Mouse (Mus musculus) v-Abl transformed pro-B cells (cell line): ENCODE results near the gene Filip1.

ENCODE experiments used
- in situ Hi-C, 2 experiments: fragments of 400-800 bp; cut with MboI; formaldehyde crosslinking; loops; one replicate each; pipeline ENCODE4 v1.15.1; 2025; ENCODE audit not compliant: unreplicated experiment in 2 of 2

Gene Filip1

DNA sequence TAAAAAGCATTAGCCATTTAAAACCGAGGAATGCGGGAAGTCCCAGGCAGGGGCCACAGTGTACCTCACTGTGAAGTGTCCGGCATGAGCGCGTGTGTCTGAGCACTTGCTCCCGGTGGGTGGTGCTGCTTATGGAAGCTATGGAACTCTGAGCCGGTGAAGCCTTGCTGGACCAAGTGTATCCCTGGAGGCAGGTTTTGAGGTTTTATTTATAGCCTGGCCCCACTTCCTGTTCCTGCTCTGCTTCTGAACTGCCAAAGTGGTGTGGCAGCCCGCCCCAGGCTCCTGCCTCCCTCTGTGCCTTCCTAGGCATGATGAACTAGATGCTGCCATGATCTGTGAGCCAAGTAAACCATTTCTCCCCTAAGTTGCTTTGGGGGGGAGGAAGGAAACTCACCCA, 60.7 kb downstream of the Filip1 start:
- in situ Hi-C loops, result no loop called here

DNA sequence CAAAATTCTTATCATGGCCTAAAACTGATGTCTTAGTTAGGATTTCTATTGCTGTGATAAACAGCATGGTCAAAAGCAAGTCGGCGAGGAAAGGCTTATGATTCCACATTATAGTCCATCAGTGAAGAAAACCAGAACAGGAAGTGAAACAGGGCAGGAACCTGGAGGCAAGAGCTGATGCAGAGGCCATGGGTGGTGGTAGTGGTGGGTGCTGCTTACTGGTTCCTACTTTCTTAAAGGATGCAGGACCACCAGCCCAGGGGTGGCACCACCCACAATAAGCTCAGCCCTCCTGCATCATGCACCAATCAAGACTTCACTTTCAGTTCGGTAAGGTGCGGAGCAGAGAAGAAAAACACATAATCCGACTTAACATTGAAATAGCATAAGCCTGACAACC, 61.3 kb downstream of the Filip1 start:
- in situ Hi-C loops, result no loop called here

DNA sequence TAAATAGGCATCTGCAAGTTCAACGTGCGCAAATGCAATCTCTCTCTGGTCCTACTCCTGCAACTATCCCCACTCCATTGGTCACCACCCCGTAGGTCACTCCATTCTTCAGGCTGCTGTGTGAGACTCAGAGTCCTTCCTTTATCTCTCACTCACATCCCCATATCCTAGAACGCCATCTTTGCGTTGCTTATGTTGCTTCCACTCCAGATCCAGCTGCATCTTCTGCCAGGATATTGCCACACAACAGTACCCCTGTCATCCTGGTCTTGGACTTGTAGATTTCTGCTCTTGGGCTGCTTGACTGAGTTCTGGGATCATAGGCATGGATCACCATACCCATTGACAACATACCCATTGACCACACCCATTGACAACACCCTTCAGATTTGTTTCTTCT, 62.0 kb downstream of the Filip1 start:
- in situ Hi-C loops, result no loop called here

DNA sequence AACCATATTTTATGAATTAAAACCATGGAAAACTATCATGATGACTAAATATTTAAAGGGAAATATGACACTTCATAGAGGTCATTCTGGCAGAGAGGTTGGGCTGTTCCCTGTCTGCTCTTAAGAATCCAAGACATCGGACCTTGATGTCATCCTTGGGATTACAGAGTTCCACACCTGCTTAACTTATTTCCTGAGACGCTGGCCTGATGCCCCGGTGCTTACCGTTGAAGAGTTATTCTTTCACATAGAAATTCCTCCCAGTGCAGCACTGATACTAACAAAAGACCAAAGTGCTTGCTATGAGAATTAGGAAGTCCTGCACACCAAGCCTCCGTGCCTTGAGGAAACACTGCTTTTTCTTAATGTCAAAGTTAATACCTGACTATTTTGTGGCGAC, 62.6 kb downstream of the Filip1 start:
- in situ Hi-C loops, result no loop called here

DNA sequence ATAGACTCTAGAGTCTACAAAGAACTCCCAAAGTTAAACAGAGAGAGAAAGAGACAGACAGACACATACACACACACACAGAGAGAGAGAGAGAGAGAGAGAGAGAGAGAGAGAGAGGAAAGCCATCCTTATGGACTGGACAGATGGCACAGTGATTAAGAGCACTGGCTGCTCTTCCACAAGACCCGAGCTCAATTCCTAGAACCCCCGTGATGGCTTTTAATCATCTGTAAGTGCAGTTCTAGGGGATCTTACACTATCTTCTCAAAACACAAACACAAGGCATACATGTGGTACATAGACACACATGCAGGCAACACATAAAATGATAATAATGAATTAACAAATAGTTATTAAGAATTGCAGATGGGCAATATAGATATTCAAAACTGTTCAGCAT, 64.3 kb downstream of the Filip1 start:
- in situ Hi-C loops, result no loop called here

DNA sequence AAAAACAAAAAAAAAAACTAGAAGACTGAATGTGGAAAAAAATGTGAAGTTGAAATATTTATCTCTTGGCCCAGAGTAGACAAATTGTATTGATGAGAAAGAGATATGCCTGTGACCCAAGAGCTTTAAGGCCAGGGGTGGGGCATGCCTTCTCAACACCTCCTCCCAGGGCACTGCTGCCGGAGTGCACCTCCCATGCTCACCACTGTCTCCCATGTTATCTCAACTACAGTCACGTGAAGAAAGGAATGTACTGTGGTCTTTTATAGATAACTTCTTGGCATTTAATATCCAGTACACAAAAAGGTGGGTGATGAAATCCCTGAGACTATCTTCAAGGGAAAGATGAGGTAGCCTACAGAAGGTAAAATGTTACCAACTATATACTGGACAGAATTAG, 64.7 kb downstream of the Filip1 start:
- in situ Hi-C loops, result no loop called here

DNA sequence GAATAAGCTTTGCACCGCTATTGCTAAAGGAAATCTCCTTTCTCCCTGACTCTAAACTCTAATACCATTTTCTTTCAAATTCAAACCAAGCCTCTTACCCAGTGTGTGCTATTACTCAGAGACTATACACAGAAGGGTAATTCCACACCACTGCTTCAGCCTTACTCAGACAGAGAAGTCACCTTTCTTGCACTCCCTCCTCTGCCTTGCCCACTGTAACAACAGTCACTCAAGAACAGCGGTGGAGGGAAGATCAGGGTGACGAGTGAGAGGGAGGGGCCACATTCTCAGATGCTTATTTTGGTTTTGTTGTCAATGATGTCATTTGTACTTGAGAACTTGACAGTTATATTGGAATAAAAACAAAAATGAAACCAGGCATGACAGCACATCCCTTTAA, 65.2 kb downstream of the Filip1 start:
- in situ Hi-C loops, result no loop called here

DNA sequence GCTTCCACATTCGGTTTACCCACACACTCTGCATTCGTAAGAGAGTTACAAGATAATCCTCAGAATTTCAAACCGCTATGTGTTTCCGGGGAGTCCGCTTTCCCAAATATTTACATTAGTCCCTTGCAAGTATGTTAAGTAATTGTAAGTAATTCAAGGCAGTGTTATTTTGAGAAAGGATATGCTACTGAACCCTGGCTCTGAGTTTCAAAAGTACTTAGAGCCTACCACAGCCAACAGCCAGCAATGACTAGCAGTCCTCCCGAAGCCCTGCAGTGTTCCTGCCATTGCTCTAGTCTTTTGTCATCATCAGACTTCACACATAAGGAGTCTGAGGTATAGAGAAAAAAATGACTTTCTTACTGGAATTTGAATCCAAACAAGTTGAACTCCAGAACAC, 67.8 kb downstream of the Filip1 start:
- in situ Hi-C loops, result no loop called here

DNA sequence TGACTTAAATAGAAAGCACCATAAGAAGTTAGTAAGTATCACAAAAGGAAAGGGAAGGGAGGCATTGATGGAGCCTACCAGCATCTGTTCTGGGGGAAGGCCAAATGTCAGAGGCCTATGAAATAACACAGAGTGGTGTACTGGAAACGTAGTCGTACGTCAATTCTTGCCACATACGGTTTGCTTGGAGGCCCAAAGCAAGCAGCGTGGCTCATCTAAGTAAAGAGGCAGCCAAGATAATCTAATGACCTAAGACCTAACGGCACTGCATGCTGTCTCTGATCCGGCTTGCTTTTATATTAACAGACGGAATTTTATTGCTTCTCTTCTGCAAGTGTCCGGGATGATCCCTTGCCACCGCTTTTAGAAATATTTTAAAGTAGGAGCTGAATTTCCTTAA, 68.7 kb downstream of the Filip1 start:
- in situ Hi-C loops, result no loop called here

DNA sequence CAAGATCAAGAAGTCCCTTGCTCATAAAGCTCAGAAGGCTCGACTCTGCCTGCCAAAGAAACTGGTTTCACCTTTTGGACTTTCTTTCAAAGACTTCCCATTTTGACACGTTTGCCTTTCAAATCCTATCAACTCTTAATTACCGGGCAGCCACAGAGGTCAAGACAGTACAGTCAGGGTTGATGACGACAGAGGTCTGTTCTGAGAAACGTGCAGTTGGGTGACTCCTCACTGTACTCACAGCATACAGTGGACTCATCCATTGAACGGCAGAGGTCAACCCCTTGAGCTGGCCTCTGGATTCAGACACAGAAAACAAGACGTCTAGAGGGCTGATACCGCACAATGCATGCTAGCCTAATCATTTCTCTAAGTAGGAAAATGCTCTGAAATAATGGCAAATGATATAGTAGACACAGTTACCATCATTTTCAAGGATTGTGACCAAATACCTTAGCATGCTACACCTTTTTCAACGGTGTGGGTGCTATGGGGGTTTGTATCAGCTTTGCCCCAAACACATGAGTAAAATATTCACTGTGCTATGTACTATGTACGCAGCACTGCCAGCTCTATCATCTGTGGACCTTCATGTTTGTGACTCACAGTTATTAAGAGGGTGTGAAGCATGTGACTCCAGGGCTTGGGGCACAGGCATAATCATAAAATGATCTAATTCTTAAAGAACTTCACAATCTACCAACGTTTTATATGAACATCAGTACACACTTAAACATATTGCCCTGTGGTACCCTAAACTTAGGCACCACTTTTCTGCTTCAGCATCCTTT, 74.0 kb downstream of the Filip1 start:
- in situ Hi-C loops, result no loop called here

DNA sequence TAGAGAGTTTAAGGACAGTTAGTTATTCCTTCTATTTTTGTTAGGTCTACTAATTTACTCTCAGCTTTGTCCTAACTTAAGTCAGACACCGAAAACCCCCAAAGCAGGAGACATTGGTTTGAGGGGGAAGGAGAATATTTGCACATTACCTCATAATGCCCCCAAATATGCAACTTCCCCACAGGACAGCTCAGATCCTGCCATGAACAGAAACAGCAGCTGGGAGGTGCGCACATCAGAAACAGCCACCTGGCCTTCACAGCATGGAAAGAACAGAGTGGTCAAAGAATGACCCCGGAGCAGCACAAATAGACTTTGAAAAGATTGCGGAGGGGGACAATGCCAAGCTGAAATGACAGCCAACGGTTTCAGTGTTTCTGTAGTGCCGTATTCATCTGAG, 75.1 kb downstream of the Filip1 start:
- in situ Hi-C loops, result no loop called here

DNA sequence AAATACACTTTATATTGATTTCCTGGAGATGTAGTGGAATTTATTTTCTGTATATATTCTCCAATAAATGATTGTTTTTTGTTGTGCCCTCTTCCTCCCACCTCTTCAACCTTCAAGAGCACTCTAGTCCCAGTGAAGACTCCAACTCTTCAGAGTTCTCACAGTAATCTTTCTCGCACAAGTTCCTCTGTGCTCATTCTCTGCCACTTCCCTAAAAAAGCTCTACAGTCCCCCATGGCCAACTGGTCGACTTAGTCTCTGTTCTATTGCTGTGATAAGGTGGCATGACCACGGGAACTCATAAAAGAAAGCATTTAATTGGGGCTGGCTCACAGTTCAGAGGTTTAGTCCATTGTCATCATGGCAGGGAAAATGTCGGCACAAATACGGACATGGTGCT, 80.1 kb downstream of the Filip1 start:
- in situ Hi-C loops, result no loop called here

DNA sequence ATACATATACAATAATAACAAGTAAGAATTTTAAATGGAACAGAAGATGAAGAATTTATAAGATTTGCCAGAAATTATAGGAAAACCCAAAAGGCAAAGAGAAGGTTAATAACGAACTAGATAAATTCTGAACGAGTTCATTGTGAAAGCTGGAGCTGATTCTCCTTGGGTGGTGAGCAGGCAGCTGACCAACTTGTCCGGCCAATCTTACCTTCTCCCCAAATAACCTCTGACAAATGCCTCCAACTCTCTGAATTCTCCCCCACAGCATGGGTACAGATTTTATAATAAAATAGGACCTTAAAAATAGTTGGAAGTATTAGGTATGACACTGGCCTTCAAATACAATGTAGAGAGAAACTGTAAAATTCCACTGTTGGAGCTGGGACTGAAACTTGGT, 84.6 kb downstream of the Filip1 start:
- in situ Hi-C loops, result no loop called here

DNA sequence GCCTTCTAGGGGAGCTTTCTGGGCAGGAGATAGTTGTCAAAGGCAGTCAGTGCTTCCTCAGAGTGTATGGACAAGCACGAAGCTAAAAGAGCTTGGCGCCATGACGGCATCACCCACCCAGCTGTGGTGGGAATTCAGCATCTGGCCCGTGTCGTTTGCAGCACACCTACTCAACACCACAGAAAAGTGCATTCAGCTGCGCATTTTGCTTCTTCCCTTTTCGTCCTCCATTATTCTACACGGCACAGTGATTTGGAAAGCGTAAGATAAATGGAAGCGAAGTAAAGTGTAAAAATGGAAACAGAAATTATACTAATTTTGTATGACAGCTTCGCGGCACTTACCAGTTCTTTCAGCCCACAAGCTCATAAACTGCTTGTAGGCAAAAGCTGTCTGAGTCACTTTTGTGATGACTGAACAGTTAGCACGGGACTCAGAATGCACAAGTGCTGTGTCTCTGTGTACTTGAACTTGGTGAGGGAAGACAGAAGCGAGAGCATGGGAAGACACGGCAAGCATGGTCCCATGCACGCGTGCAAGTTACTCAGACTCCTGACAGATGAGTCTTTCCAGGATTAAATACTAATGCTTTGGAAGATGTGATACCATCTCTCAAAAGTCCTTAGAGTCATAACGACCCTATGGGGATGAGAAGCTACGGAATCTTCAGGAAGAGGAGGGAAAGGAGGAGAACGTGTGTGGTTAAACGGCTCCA, 85.3 kb downstream of the Filip1 start:
- in situ Hi-C loops, result no loop called here

DNA sequence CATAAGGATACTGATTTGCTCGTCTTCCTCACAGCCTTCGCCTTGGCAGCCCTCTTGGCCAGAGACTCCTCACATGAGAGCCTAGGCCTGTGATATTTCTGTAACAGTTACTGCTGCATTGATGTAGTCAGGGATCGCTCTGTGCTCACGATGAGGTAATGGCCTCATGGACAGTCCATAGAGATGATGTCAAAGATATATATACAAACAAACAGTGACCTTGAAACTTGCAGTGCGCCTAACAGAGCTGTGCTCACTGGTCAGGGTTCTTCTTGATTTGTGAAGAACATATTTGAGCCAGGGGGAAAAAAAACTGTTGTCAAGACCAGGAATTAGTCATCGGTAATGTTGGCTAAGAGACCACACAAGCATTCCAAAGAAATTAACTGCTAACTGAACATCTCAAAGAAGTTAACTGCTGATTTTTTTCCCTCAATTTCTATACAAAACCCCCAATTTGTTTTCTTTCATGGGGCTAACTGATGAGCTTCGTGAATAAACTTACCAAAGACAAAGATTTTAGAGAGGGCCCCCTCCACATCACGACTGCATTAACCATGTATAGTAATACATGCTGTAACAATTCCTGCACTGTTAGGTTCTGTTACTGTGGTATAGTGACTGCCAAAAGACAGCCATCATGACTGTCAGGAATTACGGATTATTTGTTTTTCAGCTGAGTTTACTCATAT, 86.0 kb downstream of the Filip1 start:
- in situ Hi-C loops, result no loop called here

DNA sequence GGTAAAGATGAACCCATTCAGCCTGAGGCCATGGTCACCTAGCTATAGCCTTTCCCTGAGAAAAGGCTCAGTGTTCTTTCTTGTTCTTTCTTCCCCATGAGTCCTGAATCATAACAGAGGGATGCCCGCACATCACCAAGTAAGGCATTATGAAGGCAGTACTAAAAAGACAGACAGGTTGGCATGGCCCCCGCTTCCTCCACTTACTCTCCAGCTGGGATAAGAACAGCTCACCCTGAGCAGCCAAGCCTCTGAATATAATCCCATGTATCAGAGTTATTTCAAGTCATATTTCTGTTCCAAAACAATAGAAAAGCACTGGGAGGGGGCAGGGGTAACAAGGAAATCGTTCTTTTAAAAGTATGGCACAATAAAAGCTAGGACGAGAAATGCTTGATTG, 86.7 kb downstream of the Filip1 start:
- in situ Hi-C loops, result no loop called here

DNA sequence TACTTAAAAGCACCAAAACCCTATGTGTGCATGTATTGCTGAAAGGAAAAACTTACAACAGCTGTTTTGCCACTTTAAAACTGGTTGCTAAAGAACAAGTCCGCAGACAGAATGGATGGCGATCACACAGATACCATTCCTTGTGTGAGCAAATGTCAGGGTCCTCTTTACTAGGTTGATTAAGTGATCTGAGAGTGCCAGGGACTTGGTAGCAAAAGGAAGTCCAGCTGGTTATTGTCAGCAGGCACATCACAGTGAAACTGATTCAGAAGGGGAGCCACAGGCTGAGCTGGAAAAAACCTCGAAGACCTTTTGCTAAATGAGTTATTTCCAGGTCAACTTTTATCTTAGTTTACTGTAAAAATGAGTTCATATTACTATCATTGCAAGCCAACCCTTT, 89.4 kb downstream of the Filip1 start:
- in situ Hi-C loops, result no loop called here

DNA sequence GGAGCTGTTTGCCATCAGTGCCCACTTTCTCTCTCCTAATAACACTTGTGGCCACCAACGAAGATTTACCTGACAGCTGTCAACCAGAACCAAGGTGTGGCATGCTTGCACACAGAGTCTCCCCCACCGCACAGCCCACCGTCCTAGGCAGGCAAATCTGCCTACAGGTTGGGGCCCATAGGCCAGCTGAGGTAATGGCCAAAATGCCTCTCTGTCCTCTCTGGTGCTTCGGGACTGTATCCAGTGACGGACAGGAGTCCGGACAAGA, 90.2 kb downstream of the Filip1 start:
- in situ Hi-C loops, result no loop called here

DNA sequence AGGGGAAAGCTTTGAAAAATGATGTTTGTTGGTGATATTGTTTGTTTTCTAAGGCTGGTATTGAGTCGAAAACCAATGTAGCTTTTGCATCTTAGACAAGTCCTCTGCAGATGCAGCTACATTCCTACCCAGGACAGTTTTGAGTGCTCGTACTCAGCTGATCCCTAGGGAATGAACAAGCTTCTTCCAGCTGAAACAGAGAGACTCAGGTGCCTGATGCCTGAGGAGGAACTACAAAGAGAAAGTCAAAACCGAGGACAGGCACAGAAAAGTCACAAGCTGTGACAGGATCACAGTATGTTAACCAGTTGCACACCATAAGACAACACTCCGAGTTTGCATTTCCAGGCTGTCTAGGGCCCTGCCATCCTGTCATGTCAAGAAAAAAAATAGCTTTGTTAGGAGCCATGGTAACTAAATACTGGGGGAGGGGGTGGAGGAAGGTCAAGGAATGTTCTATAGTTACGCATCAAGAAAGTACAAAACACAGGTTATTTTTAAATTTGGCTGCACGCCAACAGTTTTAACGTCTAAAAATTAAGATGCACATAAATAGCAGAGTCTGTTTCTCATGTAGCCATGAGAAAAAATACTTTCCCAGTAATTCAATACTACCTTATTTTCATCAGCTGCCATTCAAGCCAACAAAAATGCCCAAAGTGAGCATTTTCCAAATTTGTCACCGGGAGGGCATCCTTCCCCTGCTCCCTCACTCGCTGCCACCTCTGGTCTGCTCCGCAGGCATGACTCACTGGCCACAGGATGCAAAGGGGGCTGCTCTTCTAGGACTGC, 90.8 kb downstream of the Filip1 start:
- in situ Hi-C loops, result no loop called here

DNA sequence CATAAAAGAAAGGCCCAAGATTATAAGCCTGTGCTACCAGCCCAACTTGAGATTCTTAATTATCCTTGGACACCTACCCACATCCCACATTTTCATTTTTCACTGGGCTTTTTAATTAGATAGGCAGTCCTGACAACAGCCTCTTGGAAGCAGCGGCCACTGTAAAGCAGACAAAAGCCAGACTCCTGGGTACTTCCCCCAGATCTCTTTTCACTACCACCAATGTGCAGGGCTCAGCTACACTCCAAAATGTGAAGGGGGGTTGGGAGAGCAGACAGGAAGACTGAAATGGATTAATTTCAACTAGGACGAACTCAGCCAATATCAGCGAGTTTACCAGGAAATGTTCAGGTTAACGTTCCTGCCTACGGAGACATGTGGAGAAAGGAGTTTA, 92.1 kb downstream of the Filip1 start:
- in situ Hi-C loops, result no loop called here
